Mouse (Mus musculus) cortical plate, adult 2 months (tissue): ENCODE results near the gene Robo4. TPM values are rescaled to one million over a fixed set of nuclear protein-coding genes. Genes with fewer than 3 reads are reported as not detected.

Experiments
- H3K27ac ChIP-seq: fragments of 200-500 bp; 2 replicates; pipeline ENCODE4 v1.5.1; 2012; ENCODE audit warnings: low read length, control low read depth, inconsistent platforms; ENCODE audit not compliant: insufficient read depth
- H3K4me1 ChIP-seq: fragments of 200-500 bp; 2 replicates; pipeline ENCODE4 v1.6.1; 2011; ENCODE audit warnings: low read length; ENCODE audit not compliant: control insufficient read depth, insufficient read depth
- H3K4me3 ChIP-seq: fragments of 200-500 bp; 2 replicates; pipeline ENCODE4 v1.5.1; 2011; ENCODE audit warnings: mild to moderate bottlenecking, low read length, control low read depth; ENCODE audit not compliant: insufficient read depth
- CTCF ChIP-seq: fragments of 200-500 bp; IDR thresholded peaks from 2 replicates; pipeline ENCODE4 v1.5.1; 2011; ENCODE audit warnings: mild to moderate bottlenecking, control low read depth, low read length; ENCODE audit not compliant: insufficient read depth; ENCODE audit errors: extremely low read depth
- POLR2A ChIP-seq: fragments of 200-500 bp; IDR thresholded peaks from 2 replicates; pipeline ENCODE4 v1.6.1; 2011; ENCODE audit warnings: mild to moderate bottlenecking, low read length, control low read depth; ENCODE audit not compliant: insufficient read depth; ENCODE audit errors: extremely low read depth
- polyA plus RNA-seq: library from polyadenylated mRNA; depleted of rRNA; stranded (reverse); fragments of >200 nt; gene quantifications from 2 replicates; pipeline ENCODE4 v1.2.3, GENCODE M21; 2012; rRNA removed

Robo4 gene
- polyA plus RNA-seq = 6.4 and 6.9 TPM in 2 replicates

- H3K4me3 ChIP-seq = peak within 1 kb of the TSS; percentile 20
- peak within 1 kb of the TSS; percentile 80 for H3K27ac ChIP-seq
- no peaks in the 10 kb centered on the region for H3K4me1 ChIP-seq
- TF ChIP-seq POLR2A = 0 out of 2 replicates have a peak, but pooled peaks have one; percentile 29
- TF ChIP-seq CTCF = no peak
Measured at GRCm38 (mm10) chr9:37401802-37402201, at the start of gene Robo4. Gene Robo4, plus strand, starts transcription at chr9:37401897.

GRCm38 (mm10) chr9:37354485-37354884 is 47.2 kb upstream of the Robo4 start:
- peaks cover 6% of the 10 kb centered on the region for H3K4me1 ChIP-seq
- H3K4me3 ChIP-seq = no peak overlapping the region
- H3K27ac ChIP-seq = no peak overlapping the region
- TF ChIP-seq POLR2A (no peak), CTCF (no peak)

- peaks cover 12% of the 10 kb centered on the region for H3K4me1 ChIP-seq
- no peak for TF ChIP-seq CTCF
- TF ChIP-seq POLR2A = no peak
- H3K4me3 ChIP-seq = no peak overlapping the region
- H3K27ac ChIP-seq = peak overlapping the region; percentile 88
Measured at GRCm38 (mm10) chr9:37358713-37359330, 42.9 kb upstream of the Robo4 start.

GRCm38 (mm10) chr9:37359331-37360220 is 42.1 kb upstream of the Robo4 start:
- TF ChIP-seq POLR2A (no peak), CTCF (no peak)
- Histone ChIP-seq H3K27ac (peak overlapping the region; percentile 88), H3K4me1 (peaks cover 12% of the 10 kb centered on the region), H3K4me3 (no peak overlapping the region)

- Histone ChIP-seq H3K4me3 (no peak overlapping the region), H3K27ac (no peak overlapping the region), H3K4me1 (peaks cover 13% of the 10 kb centered on the region)
- TF ChIP-seq POLR2A = no peak
- no peak for TF ChIP-seq CTCF
Measured at GRCm38 (mm10) chr9:37362084-37362483, 39.6 kb upstream of the Robo4 start.

- Histone ChIP-seq H3K27ac (no peak overlapping the region), H3K4me3 (no peak overlapping the region), H3K4me1 (peaks cover 13% of the 10 kb centered on the region)
- TF ChIP-seq POLR2A (no peak), CTCF (no peak)
Measured at GRCm38 (mm10) chr9:37362881-37363280, 38.8 kb upstream of the Robo4 start.

- no peak for TF ChIP-seq CTCF
- no peak for TF ChIP-seq POLR2A
- H3K4me3 ChIP-seq = no peak overlapping the region
- H3K4me1 ChIP-seq = peaks cover 11% of the 10 kb centered on the region
- H3K27ac ChIP-seq = peak overlapping the region; percentile 13; the same call in 1 of the 2 replicates
Measured at GRCm38 (mm10) chr9:37363551-37363950, 38.1 kb upstream of the Robo4 start.

- TF ChIP-seq CTCF = no peak
- H3K4me3 ChIP-seq = no peak overlapping the region
- H3K27ac ChIP-seq = no peak overlapping the region
- H3K4me1 ChIP-seq = peaks cover 8% of the 10 kb centered on the region
Measured at GRCm38 (mm10) chr9:37364392-37364791, 37.3 kb upstream of the Robo4 start.

- Histone ChIP-seq H3K4me3 (no peak overlapping the region), H3K4me1 (peaks cover 5% of the 10 kb centered on the region; the same call in 1 of the 2 replicates), H3K27ac (no peak overlapping the region)
- no peak for TF ChIP-seq POLR2A
- no peak for TF ChIP-seq CTCF
Measured at GRCm38 (mm10) chr9:37365706-37366105, 36.0 kb upstream of the Robo4 start.
